Mouse (Mus musculus): Measurements from ENCODE around the gene Csrp3.

Csrp3 gene

DNA sequence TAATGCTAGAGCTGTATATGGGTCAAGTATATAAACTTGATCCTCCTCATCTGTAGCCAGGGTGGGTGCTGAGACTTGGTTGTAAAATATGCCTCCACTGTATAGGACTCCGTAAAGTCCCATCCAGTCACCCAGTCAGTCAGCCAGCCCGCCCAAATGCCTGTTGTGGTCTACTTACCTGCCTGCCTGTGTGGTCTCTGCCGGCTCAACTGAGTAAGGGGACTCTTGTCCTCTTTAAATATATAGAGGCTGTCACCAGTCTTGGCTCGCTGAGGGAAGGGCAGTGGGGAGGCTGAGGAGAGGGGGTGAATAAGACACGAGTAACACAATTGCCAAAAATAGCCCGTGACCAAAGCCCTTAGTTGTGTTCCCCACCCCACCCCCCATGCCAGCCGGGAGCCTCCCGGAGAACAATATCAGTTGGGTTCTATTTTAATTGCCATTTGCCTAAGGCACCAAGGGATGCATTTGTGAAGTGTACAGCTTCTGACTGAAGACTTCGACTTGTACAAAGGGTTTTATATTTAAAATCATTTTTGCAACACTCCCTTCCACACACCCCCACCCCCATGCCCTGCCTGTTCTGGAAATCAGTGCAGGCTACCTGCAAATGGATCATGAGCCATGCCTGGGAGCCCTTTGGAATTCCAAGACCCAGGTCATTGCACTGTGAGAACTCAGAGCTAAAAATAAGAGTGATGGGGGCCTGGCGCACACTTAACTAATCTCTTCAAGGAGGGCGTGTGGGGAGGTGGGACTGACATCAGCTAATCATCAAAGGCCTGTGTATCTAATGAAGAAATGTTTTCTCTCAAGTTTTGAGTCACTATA is at the start of gene Csrp3:
Gene Csrp3, minus strand, starts transcription at position 214 of the 831 bp plus-strand sequence.
- DNase-seq, result no peak

DNA sequence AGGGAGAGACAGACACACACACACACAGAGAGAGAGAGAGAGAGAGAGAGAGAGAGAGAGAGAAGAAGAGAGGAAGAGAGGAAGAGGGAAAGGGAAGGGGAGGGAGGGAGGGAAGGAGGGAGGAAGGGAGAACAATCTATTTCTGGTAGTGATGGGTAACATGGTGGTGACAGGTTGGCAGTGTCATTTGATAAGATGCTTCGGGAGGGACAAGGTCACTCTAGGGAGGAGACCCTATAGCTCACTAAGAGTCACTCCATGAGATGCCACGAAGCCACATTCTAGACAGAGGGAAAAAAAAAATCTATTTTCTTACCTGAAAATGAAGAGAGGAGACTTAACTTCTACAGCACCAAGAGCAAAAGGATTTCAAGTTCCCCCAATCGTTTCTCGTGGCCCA is 48.2 kb upstream of the Csrp3 start:
- no peak for DNase-seq

DNA sequence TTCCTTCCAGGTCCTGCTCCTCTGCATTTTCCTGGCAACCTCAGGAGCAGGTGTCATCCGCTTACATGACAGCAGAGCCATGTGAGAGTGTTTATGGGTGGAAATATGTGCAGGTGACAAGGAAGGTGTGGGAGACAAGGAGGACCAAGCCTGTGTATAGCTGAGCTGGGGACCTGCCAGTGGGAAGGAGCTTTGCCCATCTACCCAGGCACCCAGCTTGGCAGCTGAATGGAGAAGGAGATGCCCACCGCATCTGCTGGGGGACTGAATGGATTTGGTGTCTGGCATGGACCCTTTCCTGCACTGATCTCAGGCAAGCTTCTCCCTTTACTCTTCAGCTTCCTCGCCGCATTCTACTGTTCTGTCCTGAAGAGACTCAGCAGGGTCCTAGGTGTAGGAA is 47.6 kb upstream of the Csrp3 start:
- no peak for DNase-seq

- DNase-seq, result no peak
Observed at GRCm38 (mm10) chr7:48894763-48895162, 46.9 kb upstream of the Csrp3 start.

DNA sequence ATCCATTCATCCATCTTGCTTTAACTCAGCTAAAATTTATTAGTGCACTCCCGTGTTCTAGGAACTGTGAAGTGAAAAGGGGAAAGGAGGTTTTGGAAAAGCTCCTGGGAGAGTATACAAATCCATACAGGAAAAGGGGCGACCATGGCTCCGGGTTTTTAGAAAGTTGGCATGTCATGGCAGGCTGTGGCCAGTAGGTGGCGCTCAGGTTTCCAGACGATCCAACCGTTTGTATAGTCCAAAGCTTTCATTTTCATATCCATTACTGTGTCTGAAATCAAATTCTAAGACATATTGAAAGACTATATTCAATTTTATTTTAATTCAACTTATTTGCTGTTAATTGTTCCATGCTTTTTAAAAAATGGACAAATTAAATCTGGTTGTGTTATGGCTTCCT is 46.3 kb upstream of the Csrp3 start:
- DNase-seq, result peak; percentile 74 to 82

DNA sequence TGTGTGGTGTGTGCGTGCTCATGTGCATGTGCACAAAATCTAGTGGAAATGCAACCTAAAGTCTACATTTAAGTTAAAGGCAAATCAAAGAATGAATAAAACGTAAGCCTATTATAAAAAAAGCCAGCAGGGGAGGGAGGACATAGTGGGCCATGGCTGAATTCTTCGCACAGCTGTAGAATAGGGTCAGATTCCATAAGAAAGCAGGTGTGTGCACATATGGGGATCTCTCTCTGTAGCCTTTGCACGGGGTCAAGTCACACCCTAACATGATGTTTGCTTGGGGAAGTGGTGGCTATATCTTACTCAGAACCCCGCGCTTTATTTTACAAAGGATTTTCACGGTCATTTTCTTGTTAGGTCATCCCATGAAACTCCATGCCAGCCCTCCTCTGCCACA is 45.3 kb upstream of the Csrp3 start:
- no peak for DNase-seq

DNA sequence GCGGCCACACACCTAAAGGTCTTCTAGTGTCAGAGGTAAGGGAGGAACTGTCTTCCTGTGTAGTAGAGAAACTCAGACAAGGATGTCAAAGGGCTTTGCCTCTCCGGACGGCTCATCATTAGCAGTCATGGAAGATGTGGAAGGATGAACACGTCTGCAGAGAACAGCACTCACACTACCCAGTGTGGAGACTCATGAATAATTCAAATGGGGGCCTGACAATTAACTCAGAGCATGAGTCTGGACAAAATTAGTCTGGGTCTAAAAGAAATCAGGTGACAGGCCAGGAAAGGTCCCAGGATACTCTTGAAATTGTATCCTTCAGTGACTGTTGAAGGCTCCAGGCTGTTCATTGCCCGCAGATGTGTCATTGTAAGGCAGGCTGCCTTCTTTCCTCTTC is 43.2 kb upstream of the Csrp3 start:
- no peak for DNase-seq

GRCm38 (mm10) chr7:48888751-48889150 is 40.9 kb upstream of the Csrp3 start:
- DNase-seq, result no peak

GRCm38 (mm10) chr7:48887973-48888372 is 40.1 kb upstream of the Csrp3 start:
- no peak for DNase-seq

DNA sequence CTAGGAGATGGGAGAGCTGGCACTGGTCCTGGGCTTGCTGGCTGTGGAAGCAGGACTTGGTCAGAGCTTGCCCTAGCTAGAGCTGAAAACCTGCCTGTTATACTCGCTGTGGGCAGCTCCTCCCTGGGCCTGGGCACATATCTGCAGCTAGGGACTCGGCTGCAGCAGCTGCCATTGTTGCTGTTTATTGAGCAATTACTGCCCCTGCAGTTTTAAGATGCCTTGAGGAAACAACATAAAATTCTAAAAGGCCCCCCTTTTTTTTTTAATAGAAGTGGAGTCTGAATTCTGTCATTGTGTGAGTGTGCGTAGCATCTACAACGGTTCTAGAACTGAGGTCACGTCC is 36.4 kb upstream of the Csrp3 start:
- DNase-seq, result no peak

DNA sequence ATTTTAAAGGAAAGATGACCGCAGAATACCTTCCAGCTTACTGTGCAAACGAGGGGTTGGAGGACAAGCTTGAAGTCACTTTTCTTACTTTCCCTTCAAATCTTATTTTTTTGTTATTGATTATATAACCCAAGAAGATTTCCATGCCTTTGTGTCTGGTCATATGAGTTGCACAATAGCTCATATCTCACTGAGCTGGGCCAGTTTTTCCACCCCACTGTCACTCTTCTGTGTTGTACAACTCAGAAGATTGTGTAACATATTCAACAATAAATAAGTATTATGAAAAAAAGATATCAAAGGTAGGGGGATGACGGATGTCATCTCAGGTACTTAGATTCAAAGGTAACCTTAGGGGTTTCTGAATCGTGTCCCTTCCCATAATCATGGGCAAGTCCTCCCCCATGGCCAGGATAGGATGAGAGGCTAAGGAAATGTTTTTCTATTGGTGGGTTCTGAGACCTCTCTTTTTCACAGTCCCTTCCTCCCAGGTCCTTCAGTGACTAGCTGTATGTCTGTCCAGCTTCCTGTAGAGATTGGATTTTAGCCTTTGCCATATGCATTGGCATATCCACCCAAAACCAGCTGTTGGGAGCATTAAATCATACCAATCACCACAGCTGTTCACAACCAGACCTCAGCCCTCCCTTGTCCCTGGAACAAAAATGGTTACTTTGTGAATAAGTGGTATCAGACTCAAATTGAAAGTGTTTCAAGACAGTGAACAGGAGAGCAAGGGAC is 35.9 kb upstream of the Csrp3 start:
- no peak for DNase-seq

GRCm38 (mm10) chr7:48881971-48882609 is 34.3 kb upstream of the Csrp3 start:
- DNase-seq, result no peak

DNA sequence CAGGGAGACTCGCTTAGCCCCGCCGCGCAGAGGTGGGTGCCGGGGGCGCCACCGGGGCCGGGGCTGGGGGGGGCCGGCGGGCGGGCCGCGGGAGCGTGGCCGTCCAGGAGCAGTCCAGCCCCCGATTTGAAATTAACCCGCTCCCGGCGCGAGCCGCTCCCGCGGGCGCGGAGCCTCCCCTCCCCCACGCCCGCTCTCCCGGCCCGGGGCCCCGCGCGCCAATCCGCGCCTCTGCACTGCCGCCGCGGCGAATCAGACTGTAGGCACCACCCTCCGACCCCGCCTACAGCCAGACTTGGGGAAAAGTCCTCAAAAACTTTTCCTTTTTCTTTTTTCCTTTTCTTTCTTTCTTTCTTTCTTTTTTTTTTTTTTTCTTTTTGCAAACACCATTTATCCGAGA is 33.7 kb upstream of the Csrp3 start, which contains the start of gene E2f8:
Gene E2f8, minus strand, starts transcription at position 111 of the 400 bp plus-strand sequence.
- DNase-seq, result peak in 1 of 2 experiments; percentile 36

DNA sequence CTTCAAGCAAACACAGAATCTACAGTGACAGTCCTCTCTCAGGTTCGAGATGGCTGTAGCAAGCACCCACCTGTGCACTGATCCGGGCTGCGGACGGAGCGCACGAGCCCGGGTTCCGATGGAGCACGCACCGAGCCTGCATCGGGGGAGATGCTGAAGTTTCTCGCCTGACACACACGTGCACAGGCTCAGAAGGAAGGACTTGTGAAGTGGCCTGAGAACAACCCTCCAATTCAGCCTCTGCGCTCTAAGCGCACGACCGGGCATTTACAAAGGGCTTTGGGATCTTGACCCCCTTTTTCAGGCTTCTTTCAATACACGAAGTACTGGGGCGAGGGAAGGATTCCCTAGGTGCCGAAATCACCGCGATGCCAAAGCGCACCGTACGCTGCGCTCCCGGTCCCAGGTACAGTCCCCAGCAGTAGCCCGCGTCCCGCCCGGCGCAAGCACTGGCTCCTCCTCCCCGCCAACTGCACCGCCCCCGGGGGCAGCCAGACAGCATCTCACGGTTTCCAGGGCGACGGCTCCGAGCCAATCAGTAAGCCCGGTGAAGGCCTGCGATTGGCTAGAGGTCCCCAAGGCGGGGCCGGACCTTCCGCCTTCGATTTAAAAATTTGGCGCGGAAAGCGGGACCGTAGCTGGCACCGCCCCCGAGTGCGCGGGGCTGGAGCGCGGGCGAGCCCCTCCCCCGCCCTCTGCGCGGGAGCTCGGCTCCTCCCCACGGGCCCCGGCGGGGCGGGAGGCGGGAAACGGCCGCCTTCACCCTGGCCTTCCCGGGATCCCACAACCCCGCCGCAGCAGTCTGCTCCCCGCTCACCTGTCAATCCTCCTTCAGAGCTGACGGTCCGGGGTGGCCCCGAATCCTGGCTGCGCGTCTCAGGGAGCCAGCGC is 33.0 kb upstream of the Csrp3 start:
- DNase-seq, result peak; percentile 89 to 92

DNA sequence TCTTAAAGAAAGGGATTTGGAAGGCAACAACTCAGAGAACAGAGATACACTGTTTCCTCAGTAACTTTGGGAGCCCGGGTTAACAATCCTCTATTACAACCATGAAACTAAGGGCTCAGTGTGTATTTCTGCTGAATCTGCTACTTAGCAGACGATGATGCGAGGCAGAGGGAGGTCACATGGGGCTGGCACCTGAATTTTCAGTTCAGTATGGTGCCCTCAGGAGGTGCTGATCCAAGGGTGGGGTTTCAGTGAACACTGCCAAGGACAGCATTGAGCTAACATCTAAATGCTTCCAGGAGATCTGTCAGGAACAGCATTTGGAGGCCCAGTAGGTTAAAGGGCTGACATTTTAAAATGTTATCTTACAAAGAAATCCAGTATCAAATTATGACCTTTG is 31.7 kb upstream of the Csrp3 start:
- DNase-seq, result no peak

DNA sequence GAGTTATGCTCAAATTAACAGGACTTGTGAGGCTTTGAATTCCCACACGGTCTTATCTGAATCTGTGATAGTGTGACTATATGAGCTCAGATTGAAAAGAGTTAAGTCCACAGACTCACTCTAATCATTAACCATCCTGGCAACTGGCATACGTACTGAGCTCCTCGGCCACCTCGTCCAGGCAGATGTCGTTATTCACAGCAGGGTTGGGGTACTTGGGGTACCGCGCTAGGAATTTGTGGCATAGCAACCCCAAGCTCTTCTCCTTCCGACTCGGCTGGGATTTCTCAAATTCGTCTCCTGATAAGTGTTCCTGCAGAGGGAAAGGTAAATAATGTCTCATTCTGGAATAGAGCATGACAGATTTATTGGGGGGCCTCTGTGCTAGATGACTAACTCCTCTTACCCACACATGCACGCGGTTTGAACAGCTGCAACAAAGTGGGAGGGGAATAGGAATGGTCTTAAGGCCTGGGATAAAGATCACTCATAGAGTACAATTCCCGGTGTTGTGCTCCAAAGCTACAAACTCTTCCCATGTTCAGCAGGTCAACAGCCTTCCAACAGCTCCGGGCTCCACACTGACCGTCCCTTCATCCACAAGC is 30.1 kb upstream of the Csrp3 start:
- no peak for DNase-seq

DNA sequence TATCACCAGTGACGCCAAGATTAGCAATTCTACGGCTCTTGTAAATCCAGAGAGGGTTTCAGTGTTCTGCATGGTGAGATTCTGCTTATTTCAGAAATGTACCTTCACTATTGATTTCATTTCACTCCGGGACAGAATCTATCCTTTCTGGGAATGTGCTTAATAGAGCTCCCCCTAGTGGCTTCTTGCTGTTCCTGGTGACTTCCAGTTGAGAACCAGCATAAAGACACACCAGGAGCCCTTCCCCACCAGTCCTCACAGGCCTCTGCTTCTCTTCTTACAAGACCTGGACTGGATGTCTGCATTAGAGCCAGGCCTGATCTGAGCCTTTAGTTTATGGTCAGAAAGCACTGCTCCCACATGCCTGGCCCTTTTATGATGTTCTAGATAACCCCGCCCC is 28.7 kb upstream of the Csrp3 start:
- DNase-seq, result peak; percentile 30 to 60

DNA sequence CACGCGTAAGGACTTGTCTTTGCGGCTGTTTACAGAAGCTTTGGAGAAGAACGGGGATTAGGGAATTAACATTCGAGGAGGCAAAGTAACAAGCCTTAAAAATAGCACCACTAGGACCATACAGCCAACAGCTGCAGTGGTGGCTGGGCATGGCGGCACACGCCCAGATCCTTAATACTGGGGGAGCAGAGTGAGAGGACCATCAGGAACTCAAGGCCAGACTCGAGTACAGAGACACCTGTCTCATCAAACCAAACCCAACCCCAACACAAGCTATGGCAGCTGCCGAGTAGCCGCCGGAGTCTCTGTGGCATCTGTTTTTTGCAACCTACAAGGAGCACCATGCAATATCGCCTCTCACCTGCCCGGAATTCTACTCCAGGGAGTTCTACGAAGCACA is 27.3 kb upstream of the Csrp3 start:
- no peak for DNase-seq

GRCm38 (mm10) chr7:48871292-48871691 is 23.5 kb upstream of the Csrp3 start:
- no peak for DNase-seq

- DNase-seq, result no peak
Observed at GRCm38 (mm10) chr7:48870579-48871180, 22.8 kb upstream of the Csrp3 start.

- DNase-seq, result no peak
Observed at GRCm38 (mm10) chr7:48870144-48870543, 22.3 kb upstream of the Csrp3 start.

DNA sequence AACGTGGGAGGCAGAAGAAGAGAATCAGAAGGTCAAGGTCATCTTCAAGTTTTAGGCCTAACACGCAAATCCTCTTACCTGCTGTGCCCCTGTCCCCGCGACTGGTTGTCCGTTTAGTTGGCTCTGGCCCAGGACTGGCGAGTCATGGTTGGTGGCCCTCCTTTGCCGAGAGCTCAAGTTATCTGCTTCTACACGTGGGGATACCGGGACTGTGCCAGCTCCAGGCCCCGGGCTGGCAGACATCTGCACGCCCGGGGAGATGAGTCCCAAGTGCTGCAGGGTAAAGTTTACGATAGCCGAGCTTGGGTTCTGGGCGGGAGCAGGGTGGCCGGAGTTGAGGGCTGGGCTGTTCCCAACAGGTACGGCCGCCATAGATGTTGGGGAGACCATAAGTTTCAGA is 19.7 kb upstream of the Csrp3 start:
- DNase-seq, result no peak

All from cerebellum, postnatal 36 days (tissue).